Mouse (Mus musculus) retina, postnatal 1 day (tissue): ENCODE measurements around the gene Gm3739.
"Not testable (repeated sequence)": the region's sequence is repeated elsewhere in the genome, so short reads cannot be mapped to it uniquely, and the experiment has no call there.

Experiments
- DNase-seq: peaks from one replicate; pipeline ENCODE4 v3.0.0-alpha.2; 2012

Gene Gm3739

GRCm38 (mm10) chr14:7314661-7315060 lies at the start of gene Gm3739:
Gene Gm3739 (minus strand): TSS chr14:7315049.
- not testable (repeated sequence) for DNase-seq

DNA sequence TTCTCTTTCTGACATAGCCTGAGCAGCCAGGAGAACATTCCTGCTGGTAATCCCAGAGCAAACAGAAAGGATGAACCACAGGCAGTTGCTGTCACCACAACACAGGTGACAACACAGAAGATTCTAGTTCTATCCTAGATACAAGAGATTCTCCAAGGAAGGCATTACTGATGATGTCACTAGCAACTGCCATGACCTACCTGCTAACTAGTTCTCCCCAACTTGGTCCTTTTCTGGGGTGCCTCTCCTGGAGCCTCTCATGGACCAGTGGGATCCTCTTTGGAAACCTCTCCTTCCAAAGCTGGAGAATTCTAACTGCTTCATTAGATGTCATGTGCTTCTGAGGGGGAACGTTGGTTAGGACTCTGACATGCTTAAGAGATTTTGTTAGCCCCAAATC lies 17.4 kb upstream of the Gm3739 start, which contains the start of gene Gm5797:
Gm5797 (minus strand) TSS at position 101 of the 400 bp plus-strand sequence.
- DNase-seq: not testable (repeated sequence)

DNA sequence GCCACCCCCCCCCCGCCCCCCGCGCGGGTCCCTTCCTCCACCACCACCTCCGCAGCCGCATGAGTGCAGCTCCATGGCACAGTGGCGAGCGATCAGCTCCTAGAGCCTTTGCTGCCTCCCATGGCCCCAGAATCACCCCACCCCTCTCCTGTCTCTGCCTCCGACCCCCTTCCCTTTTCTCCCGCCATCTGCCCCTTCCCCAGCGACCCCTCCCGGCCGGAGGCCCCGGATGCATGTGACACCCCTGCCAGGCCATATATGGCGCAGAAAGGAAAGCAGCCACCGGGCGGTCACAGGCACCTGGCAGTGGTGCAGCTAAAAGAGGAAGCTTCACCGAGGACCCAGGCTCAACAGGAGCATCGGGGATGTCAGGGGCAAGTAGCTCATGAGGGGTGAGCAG lies 244 bp upstream of the Gm3739 start:
- DNase-seq: peak; percentile 68

- not testable (repeated sequence) for DNase-seq
Measured at GRCm38 (mm10) chr14:7264614-7265013, 50.2 kb downstream of the Gm3739 start, which contains the start of gene Gm3727. Gene Gm3727 (minus strand): TSS chr14:7264714.
